Mouse (Mus musculus) forebrain, embryonic 11.5 days (tissue): ENCODE results near the gene Rsph3b. TPM values are rescaled to one million over a fixed set of nuclear protein-coding genes. Genes with fewer than 3 reads are reported as not detected.

Source experiments
- ATAC-seq: fragments of 200-750 bp; cut with Nextera tagmentation; replicated peaks from 2 replicates; pipeline ENCODE4 v1.8.0; 2017; ENCODE audit warnings: moderate TSS enrichment; ENCODE audit not compliant: low FRiP score
- DNase-seq: peaks from one replicate; pipeline ENCODE4 v3.0.0-alpha.2; 2017; ENCODE audit warnings: low spot score
- H3K27ac ChIP-seq: fragments of 300-500 bp; sonication (generic); 2 replicates; pipeline ENCODE4 v1.5.1; 2014; ENCODE audit warnings: low read depth, low read length
- H3K27me3 ChIP-seq: fragments of 300-500 bp; sonication (generic); 2 replicates; pipeline ENCODE4 v1.6.1; 2014; ENCODE audit warnings: mild to moderate bottlenecking, low read length, mixed read lengths; ENCODE audit not compliant: control insufficient read depth, insufficient read depth
- H3K36me3 ChIP-seq: fragments of 300-500 bp; sonication (generic); 2 replicates; pipeline ENCODE4 v1.6.1; 2014; ENCODE audit warnings: mild to moderate bottlenecking, low read length, moderate library complexity, mixed read lengths; ENCODE audit not compliant: control insufficient read depth, insufficient read depth
- H3K4me1 ChIP-seq: fragments of 300-500 bp; sonication (generic); replicated peaks from 2 replicates; pipeline ENCODE4 v1.6.1; 2014; ENCODE audit warnings: low read length, mixed read lengths; ENCODE audit not compliant: control insufficient read depth, insufficient read depth
- H3K4me2 ChIP-seq: fragments of 300-500 bp; sonication (generic); 2 replicates; pipeline ENCODE4 v1.6.1; 2014; ENCODE audit warnings: low read depth, mild to moderate bottlenecking, low read length, moderate library complexity, mixed read lengths; ENCODE audit not compliant: severe bottlenecking
- H3K4me3 ChIP-seq: fragments of 300-500 bp; sonication (generic); 2 replicates; pipeline ENCODE4 v1.5.1; 2014; ENCODE audit warnings: low read depth, low read length
- H3K9ac ChIP-seq: fragments of 300-500 bp; sonication (generic); 2 replicates; pipeline ENCODE4 v1.6.1; 2014; ENCODE audit warnings: low read length
- H3K9me3 ChIP-seq: fragments of 300-500 bp; sonication (generic); 2 replicates; pipeline ENCODE4 v1.6.1; 2016; ENCODE audit warnings: low read length, mixed read lengths; ENCODE audit not compliant: control insufficient read depth
- WGBS: fragments of 180-500 bp; shearing (Covaris S2); extraction: QIAGEN DNeasy Blood & Tissue Kit; methylation state at CpG from one replicate; pipeline ENCODE4 v1.1.7; 2014; 5-methylcytosine and 5-hydroxymethylcytosine counted together
- microRNA-seq: library from miRNA; unstranded; fragments of <30 nt; microRNA quantifications from one replicate; pipeline ENCODE4, GENCODE M21; 2016; ENCODE audit not compliant: insufficient number of aligned reads
- polyA plus RNA-seq: library from polyadenylated mRNA; unstranded; fragments of >200 nt; fragmentation: Nextera tagmentation; extraction: Ambion mirVana; gene quantifications from 2 replicates; pipeline ENCODE4 v1.2.1, GENCODE M21; 2014

The Rsph3b gene
- polyA plus RNA-seq, 1 experiment from 2014 or later, result 43.5 TPM

DNA sequence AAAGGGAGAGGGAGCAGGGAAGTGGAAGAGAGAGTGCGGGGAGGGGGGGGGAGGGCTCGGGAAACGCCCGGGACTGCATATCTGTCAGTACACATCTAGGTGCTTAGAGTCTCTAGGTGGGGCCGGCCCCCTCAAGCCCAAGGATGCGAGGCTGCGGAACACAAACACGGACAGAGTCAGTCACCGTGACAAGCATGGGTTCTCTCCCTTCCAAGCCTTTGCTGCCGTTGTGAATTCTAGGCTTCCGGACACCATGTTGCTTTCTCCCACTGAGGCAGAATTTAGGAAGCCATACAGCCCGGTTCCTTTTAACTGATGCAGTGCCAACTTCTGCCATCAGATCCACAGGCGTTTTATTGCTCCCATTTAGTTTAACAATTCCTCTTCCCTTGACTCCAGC is 83.6 kb downstream of the Rsph3b start:
- no peaks in the 10 kb centered on the region for H3K36me3 ChIP-seq
- 23% methylated on average over 13 of the region's 13 CpGs for WGBS
- ATAC-seq (no peak), DNase-seq (no peak)
- no peak overlapping the region for H3K27ac ChIP-seq
- no peak overlapping the region for H3K4me3 ChIP-seq
- H3K4me2 ChIP-seq, result no peak overlapping the region; the same call in 1 of the 2 replicates
- H3K9ac ChIP-seq, result no peak overlapping the region; the same call in 1 of the 2 replicates
- no peaks in the 10 kb centered on the region; the same call in 1 of the 2 replicates for H3K27me3 ChIP-seq
- H3K4me1 ChIP-seq, result peaks cover 24% of the 10 kb centered on the region
- H3K9me3 ChIP-seq, result no peaks in the 10 kb centered on the region

GRCm38 (mm10) chr17:6863521-6863920 is 85.0 kb downstream of the Rsph3b start:
- Histone ChIP-seq H3K27ac (no peak overlapping the region), H3K9ac (no peak overlapping the region), H3K27me3 (no peaks in the 10 kb centered on the region; the same call in 1 of the 2 replicates), H3K4me1 (peaks cover 26% of the 10 kb centered on the region), H3K4me3 (no peak overlapping the region), H3K4me2 (no peak overlapping the region), H3K9me3 (no peaks in the 10 kb centered on the region), H3K36me3 (no peaks in the 10 kb centered on the region)
- DNase-seq (no peak), ATAC-seq (no peak)
- WGBS, result 84% methylated on average over 6 of the region's 6 CpGs

DNA sequence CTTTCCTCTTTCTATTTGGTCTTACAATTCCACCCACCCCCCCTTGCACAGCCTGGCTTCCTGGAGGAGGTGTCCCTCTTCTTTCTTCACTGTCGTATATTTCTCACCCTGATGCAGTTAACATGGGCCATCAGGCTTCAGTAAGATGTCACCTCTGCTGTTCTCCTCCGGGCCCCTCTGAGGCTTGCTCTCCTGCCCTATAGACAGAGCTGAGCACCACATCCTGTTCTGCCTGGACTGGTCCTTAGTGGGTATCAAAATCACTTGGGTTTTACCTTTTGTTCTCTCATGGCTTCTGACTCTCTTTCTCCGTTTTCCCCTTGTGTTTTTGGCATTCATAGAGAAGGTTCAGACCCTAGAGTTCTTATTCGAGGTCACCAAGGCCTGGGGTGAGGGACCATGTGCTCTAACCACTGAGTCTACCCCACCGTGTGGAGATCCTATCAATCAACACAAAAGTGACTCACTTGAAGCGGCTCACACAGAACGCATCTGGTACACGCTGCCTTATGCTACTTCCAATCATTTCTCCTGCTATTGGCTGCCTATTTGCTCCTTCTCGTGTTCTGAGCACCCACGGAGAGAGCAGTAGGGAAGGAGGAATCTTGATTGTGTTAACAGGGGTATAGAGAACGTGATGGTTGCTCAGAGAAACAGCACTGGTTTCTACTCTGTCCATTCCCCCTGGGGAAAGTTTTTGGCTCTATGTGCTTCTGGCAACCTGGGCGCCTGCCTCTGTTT is 86.3 kb downstream of the Rsph3b start:
- Histone ChIP-seq H3K9ac (peak overlapping the region; percentile 58), H3K4me3 (no peak overlapping the region)

DNA sequence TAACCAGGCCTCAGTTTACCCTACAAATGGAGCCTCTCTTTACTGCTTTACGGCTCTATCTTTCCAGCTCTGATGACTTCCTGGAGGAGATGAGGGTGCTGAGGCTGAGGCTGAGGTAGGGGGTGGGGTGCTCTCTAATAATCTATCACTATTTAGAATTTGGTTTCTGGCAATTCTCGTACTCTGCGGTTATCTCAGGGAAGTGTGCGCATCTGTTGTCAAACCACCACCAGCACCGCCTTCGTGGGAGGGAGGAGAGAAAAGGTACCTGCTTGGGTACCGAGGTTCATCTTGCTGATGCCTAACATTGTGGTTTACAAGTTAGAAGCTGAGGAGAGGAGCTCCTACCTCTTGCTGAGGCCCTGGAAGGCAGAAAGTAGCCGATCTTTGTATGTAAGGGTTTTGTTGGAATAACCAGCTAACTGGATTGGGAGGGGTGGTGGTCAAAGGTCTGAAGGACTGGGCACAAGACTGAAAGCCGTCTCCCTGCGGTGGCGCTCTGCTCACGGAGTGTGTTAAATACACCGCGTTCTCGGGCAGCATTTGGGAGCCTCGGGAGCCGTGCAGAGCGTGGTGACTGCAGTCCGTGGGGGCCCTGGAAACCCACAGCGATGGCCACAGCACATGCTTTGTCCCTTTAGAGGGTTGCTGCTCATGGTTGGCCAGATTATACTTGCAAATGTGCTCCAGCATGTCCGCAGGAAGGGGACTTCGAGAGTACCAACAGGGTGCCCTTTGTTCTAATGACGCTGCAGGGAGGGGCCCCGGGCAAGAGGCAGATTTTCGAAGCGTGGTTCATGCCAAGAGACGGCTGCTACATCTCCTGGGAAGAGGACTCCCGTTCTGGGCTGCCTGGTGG is 87.1 kb downstream of the Rsph3b start:
- Histone ChIP-seq H3K4me1 (peaks cover 26% of the 10 kb centered on the region), H3K27ac (peak overlapping the region; percentile 92), H3K4me2 (peak overlapping the region; percentile 46), H3K9ac (peak overlapping the region; percentile 58), H3K27me3 (no peaks in the 10 kb centered on the region; the same call in 1 of the 2 replicates), H3K4me3 (no peak overlapping the region), H3K36me3 (no peaks in the 10 kb centered on the region), H3K9me3 (no peaks in the 10 kb centered on the region)
- 2% methylated on average over 28 of the region's 28 CpGs for WGBS
- DNase-seq (peak; percentile 83), ATAC-seq (peak; percentile 84)

More for the DNA sequence above, 86.3 kb downstream of the Rsph3b start:
- Histone ChIP-seq H3K4me1 (peaks cover 26% of the 10 kb centered on the region), H3K9me3 (no peaks in the 10 kb centered on the region), H3K27me3 (no peaks in the 10 kb centered on the region; the same call in 1 of the 2 replicates), H3K27ac (peak overlapping the region; percentile 92), H3K4me2 (peak overlapping the region; percentile 46; the same call in 1 of the 2 replicates), H3K36me3 (no peaks in the 10 kb centered on the region)
- 57% methylated on average over 12 of the region's 12 CpGs for WGBS
- DNase-seq (no peak), ATAC-seq (no peak; the same call in 1 of the 2 replicates)

GRCm38 (mm10) chr17:6860491-6860897 is 88.0 kb downstream of the Rsph3b start:
- no peaks in the 10 kb centered on the region for H3K9me3 ChIP-seq
- H3K9ac ChIP-seq, result peak overlapping the region; percentile 25
- no peaks in the 10 kb centered on the region for H3K36me3 ChIP-seq
- peak overlapping the region; percentile 40; the same call in 1 of the 2 replicates for H3K4me2 ChIP-seq
- no peak overlapping the region for H3K4me3 ChIP-seq
- H3K27me3 ChIP-seq, result no peaks in the 10 kb centered on the region; the same call in 1 of the 2 replicates
- WGBS, result 2% methylated on average over 12 of the region's 12 CpGs
- H3K4me1 ChIP-seq, result peaks cover 26% of the 10 kb centered on the region
- H3K27ac ChIP-seq, result peak overlapping the region; percentile 92
- ATAC-seq (peak; percentile 61), DNase-seq (peak; percentile 69)

DNA sequence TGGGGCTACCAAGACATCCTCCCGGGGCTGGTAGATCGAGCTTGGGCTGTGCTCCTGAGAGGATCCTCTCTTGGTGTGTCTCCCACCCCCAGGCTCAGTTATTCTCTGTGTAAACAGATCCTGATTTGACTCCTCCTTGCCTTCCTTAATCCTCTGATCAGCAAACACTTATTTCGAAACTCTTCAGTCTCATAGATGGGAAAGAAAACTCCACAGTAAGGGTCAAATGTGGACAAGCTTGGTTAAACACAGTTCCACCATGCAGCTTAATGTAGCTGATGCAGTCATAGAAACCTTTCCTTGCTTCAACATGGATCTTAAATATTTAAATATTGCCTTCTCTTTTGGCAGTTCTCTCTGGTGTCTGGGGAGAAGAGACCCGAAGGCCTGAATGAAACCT is 88.4 kb downstream of the Rsph3b start:
- H3K9me3 ChIP-seq, result no peaks in the 10 kb centered on the region
- WGBS, result 9% methylated on average over 4 of the region's 4 CpGs
- H3K27ac ChIP-seq, result peak overlapping the region; percentile 92
- DNase-seq (no peak), ATAC-seq (no peak)
- H3K27me3 ChIP-seq, result no peaks in the 10 kb centered on the region; the same call in 1 of the 2 replicates
- peak overlapping the region; percentile 25 for H3K9ac ChIP-seq
- H3K36me3 ChIP-seq, result no peaks in the 10 kb centered on the region
- H3K4me3 ChIP-seq, result no peak overlapping the region
- H3K4me1 ChIP-seq, result peaks cover 26% of the 10 kb centered on the region
- peak overlapping the region; percentile 40; the same call in 1 of the 2 replicates for H3K4me2 ChIP-seq

Small RNA genes within 50 kb of the gene (microRNA-seq; reads per million reads assigned to microRNA genes)
- gene Mir692-1, result not detected

Other genes starting within 250 kb of the Rsph3b start
- gene Ezr, start 165.9 kb downstream of the Rsph3b start, polyA plus RNA-seq, result 122 and 135 TPM in 2 replicates
- gene Tagap1, start 12.5 kb upstream of the Rsph3b start, polyA plus RNA-seq, result 58.2 and 63.7 TPM in 2 replicates
- 95.8 and 118 TPM in 2 replicates for gene Rnaset2b, start 22.0 kb upstream of the Rsph3b start, polyA plus RNA-seq
- gene Gm49721, start 30.2 kb upstream of the Rsph3b start, polyA plus RNA-seq, result 0.40 TPM in 1 of 2 replicates, not detected in the other
- gene Gm1604a, start 76.9 kb upstream of the Rsph3b start, polyA plus RNA-seq, result not detected in 2 replicates
- gene Rps6ka2, start 221.4 kb upstream of the Rsph3b start, polyA plus RNA-seq, result 25.5 and 27.0 TPM in 2 replicates